Mouse (Mus musculus) bone marrow, adult 2 months (tissue): ENCODE data around the gene Fam155a. TPM values are rescaled to one million over a fixed set of nuclear protein-coding genes. Genes with fewer than 3 reads are reported as not detected.

Source experiments
- H3K27ac ChIP-seq: fragments of 200-500 bp; 2 replicates; pipeline ENCODE4 v1.5.1; 2012; ENCODE audit warnings: low read depth, mild to moderate bottlenecking, control low read depth, inconsistent platforms, low read length; ENCODE audit not compliant: control insufficient read depth, poor library complexity, insufficient read depth
- H3K4me1 ChIP-seq: fragments of 200-500 bp; 2 replicates; pipeline ENCODE4 v1.6.1; 2011; ENCODE audit warnings: low read length; ENCODE audit not compliant: control insufficient read depth, insufficient read depth
- H3K4me3 ChIP-seq: fragments of 200-500 bp; replicated peaks from 2 replicates; pipeline ENCODE3; 2011; ENCODE audit warnings: mild to moderate bottlenecking, low read depth, low read length, control low read depth; ENCODE audit not compliant: control insufficient read depth
- CTCF ChIP-seq: fragments of 200-500 bp; IDR thresholded peaks from 2 replicates; pipeline ENCODE4 v1.5.1; 2011; ENCODE audit warnings: low read length, control low read depth; ENCODE audit not compliant: control insufficient read depth, insufficient read depth
- POLR2A ChIP-seq: fragments of 200-500 bp; IDR thresholded peaks from 2 replicates; pipeline ENCODE4 v1.6.1; 2011; ENCODE audit warnings: low read depth, mild to moderate bottlenecking, control low read depth, low read length, borderline replicate concordance; ENCODE audit not compliant: control insufficient read depth
- WGBS: fragments of 180-500 bp; shearing (Covaris S2); methylation state at CpG from one replicate; pipeline ENCODE4 v1.1.7; 2018; 5-methylcytosine and 5-hydroxymethylcytosine counted together
- polyA plus RNA-seq: library from polyadenylated mRNA; stranded (reverse); fragments of >200 nt; gene quantifications from 2 replicates; pipeline ENCODE4 v1.2.4, GENCODE M21; 2011; ENCODE audit warnings: low replicate concordance; ENCODE audit not compliant: missing spikeins, insufficient read depth, insufficient read length

Fam155a gene
- polyA plus RNA-seq, 1 experiment: not detected

DNA sequence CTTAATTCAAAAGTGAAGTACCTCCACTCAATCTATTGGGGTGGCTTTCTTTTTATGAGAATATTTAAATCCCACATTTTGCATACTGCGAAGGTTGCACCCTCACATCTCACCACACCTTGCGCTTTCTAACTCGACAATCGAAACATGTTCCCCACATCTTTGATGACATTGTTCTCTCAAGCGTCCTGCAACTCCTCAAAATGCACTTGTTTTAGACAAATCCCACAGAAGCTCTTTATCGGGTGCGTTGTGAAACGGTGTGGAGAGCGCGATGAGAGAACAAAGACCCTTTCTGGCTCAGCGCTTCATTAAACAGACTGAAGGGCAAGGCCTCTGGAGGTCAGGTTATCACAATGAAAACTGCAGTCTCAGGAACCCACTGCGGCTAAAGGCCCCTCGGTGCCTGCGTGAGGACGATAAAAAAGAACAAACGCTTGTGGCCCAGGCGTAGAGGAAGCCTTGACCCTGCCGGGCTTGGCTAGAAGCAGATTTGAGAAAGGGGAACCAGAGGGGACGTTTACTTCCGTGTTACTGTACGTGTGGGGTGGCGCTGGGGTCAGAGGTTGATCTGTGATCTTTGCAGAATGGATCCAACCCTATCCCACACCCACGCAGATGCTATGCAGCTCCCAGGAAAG lies 613.7 kb downstream of the Fam155a start:
- Histone ChIP-seq H3K4me1 (no peaks in the 10 kb centered on the region), H3K27ac (no peak overlapping the region), H3K4me3 (no peak overlapping the region)
- no peak for TF ChIP-seq POLR2A
- no peak for TF ChIP-seq CTCF
- WGBS: 23% methylated on average over 23 of the region's 23 CpGs

Other genes starting within 250 kb of the Fam155a start
- gene Gm10217, start 93.1 kb upstream of the Fam155a start, polyA plus RNA-seq: not detected in 2 replicates
- 1.5 and 3.6 TPM in 2 replicates for gene Lig4, start 206.5 kb upstream of the Fam155a start, polyA plus RNA-seq
- gene Abhd13, start 206.5 kb upstream of the Fam155a start, polyA plus RNA-seq: 2.8 and 4.1 TPM in 2 replicates
- gene Tnfsf13b, start 235.3 kb upstream of the Fam155a start, polyA plus RNA-seq: 3.1 and 21.4 TPM in 2 replicates